In the genomic region with DNA sequence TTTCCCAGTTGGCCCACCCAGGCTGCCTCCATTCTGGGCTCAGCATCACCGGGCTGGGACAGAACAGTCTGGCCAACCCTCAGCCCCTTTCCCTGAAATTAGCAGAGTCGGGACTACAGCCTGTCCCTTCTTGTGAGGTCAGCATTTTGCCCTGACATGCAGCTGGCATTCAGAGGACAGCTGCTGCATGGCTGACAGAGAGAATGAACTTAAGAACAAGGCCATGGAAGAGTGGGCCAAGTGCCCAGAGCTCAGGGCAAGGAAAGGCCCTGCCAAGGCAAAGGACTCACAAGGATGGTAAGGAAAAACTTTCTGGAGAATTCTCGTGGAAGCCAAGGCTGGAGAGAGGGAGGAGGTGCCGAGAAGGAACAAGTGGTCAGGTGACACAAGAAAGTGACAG, we compare ENCODE assay signal across 22 mouse cellular contexts. TPM values are rescaled to one million over a fixed set of nuclear protein-coding genes. Genes with fewer than 3 reads are reported as not detected.
DNase-seq lines count a peak whose midpoint lies in the region; ATAC-seq lines count a peak whose summit lies in the region.
"Had no signal": no experiment of that assay in that cellular context is flagged by ENCODE, and none has a peak within 500 bp of the region (broad histone marks: within the 10 kb centered on the region; RNA-seq: fewer than 3 reads in every experiment).

No protein-coding gene starts in this region.

- WGBS in kidney, embryonic 14.5 days = 26% methylated on average over 4 of the region's 4 CpGs
- WGBS in embryonic facial prominence, embryonic 15.5 days = 27% methylated on average over 4 of the region's 4 CpGs

- no peaks in the 10 kb centered on the region for H3K9me3 ChIP-seq in kidney, embryonic 14.5 days (ENCODE audit: control insufficient read depth, low read length)
- H3K9me3 ChIP-seq in embryonic facial prominence, embryonic 15.5 days (replicated peaks) = no peaks in the 10 kb centered on the region
- H3K9me3 ChIP-seq: G1E; heart, embryonic 12.5 days; neural tube, embryonic 12.5 days had no signal

- no peak overlapping the region for H3K4me2 ChIP-seq in kidney, embryonic 14.5 days (replicated peaks; ENCODE audit: low read depth, low read length)
- H3K4me2 ChIP-seq in embryonic facial prominence, embryonic 15.5 days (replicated peaks) = no peak overlapping the region
- H3K4me2 ChIP-seq: heart, embryonic 12.5 days; neural tube, embryonic 12.5 days had no signal

- no peak overlapping the region for H3K9ac ChIP-seq in kidney, embryonic 14.5 days (ENCODE audit: low read depth, low read length)
- H3K9ac ChIP-seq in embryonic facial prominence, embryonic 15.5 days = no peak overlapping the region; the same call in 1 of the 2 replicates
- H3K9ac ChIP-seq: forebrain, postnatal 0 days; heart, embryonic 12.5 days; liver, postnatal 0 days; neural tube, embryonic 12.5 days had no signal

- H3K4me1 ChIP-seq in kidney, embryonic 14.5 days (ENCODE audit: control insufficient read depth, insufficient read depth, low read length) = no peaks in the 10 kb centered on the region; the same call in 1 of the 2 replicates
- peaks cover 18% of the 10 kb centered on the region; the same call in 1 of the 2 replicates for H3K4me1 ChIP-seq in embryonic facial prominence, embryonic 15.5 days

- H3K27ac ChIP-seq in kidney, embryonic 14.5 days (ENCODE audit: low read depth, low read length) = no peak overlapping the region
- H3K27ac ChIP-seq in embryonic facial prominence, embryonic 15.5 days (replicated peaks) = peak overlapping the region; percentile 66
- H3K27ac ChIP-seq: neural tube, embryonic 12.5 days had no signal

- H3K27me3 ChIP-seq in kidney, embryonic 14.5 days (ENCODE audit: control insufficient read depth, insufficient read depth, low read length) = no peaks in the 10 kb centered on the region
- no peaks in the 10 kb centered on the region for H3K27me3 ChIP-seq in embryonic facial prominence, embryonic 15.5 days

- intact Hi-C loops in heart, postnatal 36 days (cut with DNase I) = no loop called here

- DNase-seq in kidney, adult 18-20 months = peak; percentile 16
- peak; percentile 87 for DNase-seq in adipocyte (ENCODE audit: low spot score)
- peak; percentile 68 for DNase-seq in adrenal gland, postnatal 14 days
- DNase-seq in heart, postnatal 36 days = no peak
- no peak for DNase-seq in layer of hippocampus, postnatal 10 days (ENCODE audit: low spot score in 2 of 2)
- no peak for DNase-seq in cerebellum, adult 11 months
- DNase-seq: cerebellum, adult 18-20 months; forebrain, postnatal 0 days; layer of hippocampus, postnatal 36 days; left cerebral cortex, postnatal 4 days; liver, postnatal 0 days; midbrain, embryonic 14.5 days; thymus, adult 2 months had no signal

- no peaks in the 10 kb centered on the region for H3K36me3 ChIP-seq in kidney, embryonic 14.5 days (ENCODE audit: control insufficient read depth, insufficient read depth, low read length)
- H3K36me3 ChIP-seq in embryonic facial prominence, embryonic 15.5 days = 0 out of 2 replicates have a peak, but pooled peaks cover 7% of the 10 kb centered on the region
- H3K36me3 ChIP-seq: G1E; heart, embryonic 12.5 days had no signal

- ATAC-seq in kidney, embryonic 14.5 days (ENCODE audit: low FRiP score, low TSS enrichment) = no peak
- 0 out of 2 replicates have a peak, but pooled peaks have one; percentile 12 for ATAC-seq in embryonic facial prominence, embryonic 15.5 days (ENCODE audit: insufficient number of reproducible peaks, low FRiP score, low TSS enrichment, low read depth)
- ATAC-seq: forebrain, postnatal 0 days; inflammation-experienced regulatory T-cells, adult 6 months; liver, postnatal 0 days had no signal

- no peak overlapping the region for H3K4me3 ChIP-seq in kidney, embryonic 14.5 days (ENCODE audit: low read length)
- H3K4me3 ChIP-seq in embryonic facial prominence, embryonic 15.5 days (replicated peaks) = no peak overlapping the region
- H3K4me3 ChIP-seq: erythroblast, embryonic 14.5 days; heart, embryonic 12.5 days; neural tube, embryonic 12.5 days had no signal

RNA-seq across cellular contexts. Expression of a gene that starts 4.7 kb away (rescaled TPM):
- polyA plus RNA-seq in kidney, embryonic 14.5 days (2014; fragmentation: Nextera tagmentation; extraction: Ambion mirVana) = 0.24 and 0.42 TPM in 2 replicates
- total RNA-seq in adrenal gland, postnatal 14 days (2021) = 0.48 and 1.2 TPM in 2 replicates
- polyA plus RNA-seq in embryonic facial prominence, embryonic 15.5 days (2015; fragmentation: Nextera tagmentation; extraction: Ambion mirVana) = 1.8 and 2.0 TPM in 2 replicates
- under 1 TPM; 0.08 to 0.17 TPM for total RNA-seq in heart, postnatal 36 days (2021)
- 1 to 10 TPM; 6.0 to 7.5 TPM for total RNA-seq in layer of hippocampus, postnatal 10 days (2021)
- total RNA-seq: common myeloid progenitor, adult 5-6 weeks had no signal
- polyA plus RNA-seq: erythroblast, embryonic 14.5 days; G1E had no signal

RNA-seq across cellular contexts. Expression of a gene that starts 22.7 kb away (rescaled TPM):
- 0.46 and 0.49 TPM in 2 replicates for polyA plus RNA-seq in kidney, embryonic 14.5 days (2014; fragmentation: Nextera tagmentation; extraction: Ambion mirVana)
- total RNA-seq in adrenal gland, postnatal 14 days (2021) = 0.44 and 1.5 TPM in 2 replicates
- 1.2 TPM in 2 replicates for polyA plus RNA-seq in embryonic facial prominence, embryonic 15.5 days (2015; fragmentation: Nextera tagmentation; extraction: Ambion mirVana)
- total RNA-seq in heart, postnatal 36 days (2021) = under 1 TPM; 0.65 to 0.92 TPM
- 1 to 10 TPM; 1.7 to 1.8 TPM for total RNA-seq in layer of hippocampus, postnatal 10 days (2021)
- total RNA-seq: common myeloid progenitor, adult 5-6 weeks; hematopoietic stem cell, adult 5-6 weeks had no signal
- polyA plus RNA-seq: erythroblast, embryonic 14.5 days; G1E had no signal

RNA-seq across cellular contexts. Expression of a gene that starts 44.4 kb away (rescaled TPM):
- polyA plus RNA-seq in kidney, embryonic 14.5 days (2014; fragmentation: Nextera tagmentation; extraction: Ambion mirVana) = 0.06 and 0.11 TPM in 2 replicates
- 0.41 and 0.44 TPM in 2 replicates for total RNA-seq in adrenal gland, postnatal 14 days (2021)
- 0.22 and 0.35 TPM in 2 replicates for polyA plus RNA-seq in embryonic facial prominence, embryonic 15.5 days (2015; fragmentation: Nextera tagmentation; extraction: Ambion mirVana)
- under 1 TPM; 0.14 TPM for total RNA-seq in heart, postnatal 36 days (2021)
- under 1 TPM; 0.09 to 0.18 TPM for total RNA-seq in layer of hippocampus, postnatal 10 days (2021)
- total RNA-seq: common myeloid progenitor, adult 5-6 weeks; hematopoietic stem cell, adult 5-6 weeks; layer of hippocampus, postnatal 36 days had no signal
- polyA plus RNA-seq: erythroblast, embryonic 14.5 days; G1E; inflammation-experienced regulatory T-cells, adult 6 months; liver, postnatal 0 days had no signal

Comparison
In these comparisons a context has a peak if more than half of its experiments do, and no peak if none do; other contexts are left out.
1. DNase-seq: peak in kidney, adult 18-20 months (single experiment), adipocyte (single experiment) and adrenal gland, postnatal 14 days (single experiment); none in heart, postnatal 36 days (0 of 2), layer of hippocampus, postnatal 10 days (0 of 2) and cerebellum, adult 11 months (single experiment).